Mouse (Mus musculus) pancreas, adult 10 weeks (tissue): Measurements from ENCODE around the gene Olfr551. TPM values are rescaled to one million over a fixed set of nuclear protein-coding genes. Genes with fewer than 3 reads are reported as not detected.

Source experiments
- polyA plus RNA-seq: library from polyadenylated mRNA; stranded (reverse); fragments of 350-450 nt; fragmentation: Illumina TruSeq; extraction: RNeasy Lipid Tissue Mini Kit (QIAGEN cat#74804); gene quantifications from one replicate; pipeline ENCODE4 v1.2.3, GENCODE M21; 2015; ENCODE audit warnings: low read depth, low replicate concordance; ENCODE audit not compliant: insufficient read depth

Olfr551 gene
- polyA plus RNA-seq: not detected

GRCm38 (mm10) chr7:102591786-102592185, at the start of gene Olfr551:
Olfr551 (minus strand) TSS chr7:102591886.

GRCm38 (mm10) chr7:102638132-102638531, 46.4 kb upstream of the Olfr551 start, which contains the start of gene Olfr554:
Olfr554 (plus strand) TSS chr7:102638432.

GRCm38 (mm10) chr7:102618118-102618517, 26.4 kb upstream of the Olfr551 start, which contains the start of gene Olfr553:
Olfr553 (minus strand) TSS chr7:102618218.

GRCm38 (mm10) chr7:102597378-102598031, 5.8 kb upstream of the Olfr551 start, which contains the start of gene Olfr552:
Olfr552 (plus strand) TSS chr7:102597770.

GRCm38 (mm10) chr7:102571142-102571541, 20.5 kb downstream of the Olfr551 start, which contains the start of gene Olfr550:
Olfr550 (plus strand) TSS chr7:102571442.

GRCm38 (mm10) chr7:102564999-102565997, 26.4 kb downstream of the Olfr551 start, which contains the start of gene Trim21:
Trim21 (minus strand) TSS chr7:102565486.

GRCm38 (mm10) chr7:102549570-102549969, 42.1 kb downstream of the Olfr551 start, which contains the start of gene Olfr549:
Olfr549 (plus strand) TSS chr7:102549870.

GRCm38 (mm10) chr7:102540596-102540995, 51.1 kb downstream of the Olfr551 start, which contains the start of gene Olfr548-ps1:
Olfr548-ps1 (plus strand) TSS chr7:102540896.

GRCm38 (mm10) chr7:102534449-102534848, 57.2 kb downstream of the Olfr551 start, which contains the start of gene Olfr547:
Olfr547 (plus strand) TSS chr7:102534749.

Other genes starting within 250 kb of the Olfr551 start
- 4.1 TPM for gene Rrm1, start 150.2 kb downstream of the Olfr551 start, polyA plus RNA-seq
- not detected for gene Olfr543, start 110.2 kb downstream of the Olfr551 start, polyA plus RNA-seq
- gene Olfr544, start 103.6 kb downstream of the Olfr551 start, polyA plus RNA-seq: not detected
- not detected for gene Olfr545, start 92.3 kb downstream of the Olfr551 start, polyA plus RNA-seq
- gene Olfr547, start 57.1 kb downstream of the Olfr551 start, polyA plus RNA-seq: not detected
- not detected for gene Olfr548-ps1, start 51.0 kb downstream of the Olfr551 start, polyA plus RNA-seq
- gene Olfr549, start 42.0 kb downstream of the Olfr551 start, polyA plus RNA-seq: not detected
- gene Trim21, start 26.4 kb downstream of the Olfr551 start, polyA plus RNA-seq: 3.7 TPM
- not detected for gene Olfr550, start 20.4 kb downstream of the Olfr551 start, polyA plus RNA-seq
- not detected for gene Olfr552, start 5.9 kb upstream of the Olfr551 start, polyA plus RNA-seq
- not detected for gene Olfr553, start 26.3 kb upstream of the Olfr551 start, polyA plus RNA-seq
- gene Olfr554, start 46.5 kb upstream of the Olfr551 start, polyA plus RNA-seq: not detected
- not detected for gene Olfr555, start 66.9 kb upstream of the Olfr551 start, polyA plus RNA-seq
- gene Olfr556, start 73.0 kb upstream of the Olfr551 start, polyA plus RNA-seq: not detected
- 4.4 TPM for gene Trim68, start 95.4 kb upstream of the Olfr551 start, polyA plus RNA-seq
- gene Olfr557, start 104.0 kb upstream of the Olfr551 start, polyA plus RNA-seq: not detected
- gene Olfr558, start 110.3 kb upstream of the Olfr551 start, polyA plus RNA-seq: 0.44 TPM
- gene Olfr33, start 127.2 kb upstream of the Olfr551 start, polyA plus RNA-seq: not detected
- gene Olfr559, start 135.6 kb upstream of the Olfr551 start, polyA plus RNA-seq: not detected
- gene Olfr560, start 167.5 kb upstream of the Olfr551 start, polyA plus RNA-seq: not detected
- gene Olfr78, start 167.6 kb upstream of the Olfr551 start, polyA plus RNA-seq: 2.1 TPM
- gene Olfr561, start 179.3 kb upstream of the Olfr551 start, polyA plus RNA-seq: not detected
- gene Olfr564, start 211.6 kb upstream of the Olfr551 start, polyA plus RNA-seq: not detected